Mouse (Mus musculus) midbrain, embryonic 13.5 days (tissue): Measurements from ENCODE around the gene U2af1l4. TPM values are rescaled to one million over a fixed set of nuclear protein-coding genes. Genes with fewer than 3 reads are reported as not detected.

Experiments
- ATAC-seq: fragments of 200-750 bp; cut with Nextera tagmentation; 2 replicates; pipeline ENCODE4 v1.8.0; 2017; ENCODE audit warnings: mild to moderate bottlenecking, moderate TSS enrichment, moderate library complexity
- H3K27ac ChIP-seq: fragments of 300-500 bp; sonication (generic); 2 replicates; pipeline ENCODE4 v1.5.1; 2015; ENCODE audit warnings: inconsistent platforms, mild to moderate bottlenecking, moderate library complexity
- H3K27me3 ChIP-seq: fragments of 300-500 bp; sonication (generic); 2 replicates; pipeline ENCODE4 v1.6.1; 2015; ENCODE audit warnings: mild to moderate bottlenecking, inconsistent platforms
- H3K36me3 ChIP-seq: fragments of 300-500 bp; sonication (generic); 2 replicates; pipeline ENCODE4 v1.6.1; 2015; ENCODE audit warnings: mild to moderate bottlenecking, inconsistent platforms
- H3K4me1 ChIP-seq: fragments of 300-500 bp; sonication (generic); replicated peaks from 2 replicates; pipeline ENCODE4 v1.6.1; 2015; ENCODE audit warnings: inconsistent platforms
- H3K4me2 ChIP-seq: fragments of 300-500 bp; sonication (generic); replicated peaks from 2 replicates; pipeline ENCODE4 v1.6.1; 2015; ENCODE audit warnings: moderate library complexity, mild to moderate bottlenecking, inconsistent platforms
- H3K4me3 ChIP-seq: fragments of 300-500 bp; sonication (generic); replicated peaks from 2 replicates; pipeline ENCODE4 v1.5.1; 2015; ENCODE audit warnings: mild to moderate bottlenecking, inconsistent platforms
- H3K9ac ChIP-seq: fragments of 300-500 bp; sonication (generic); replicated peaks from 2 replicates; pipeline ENCODE4 v1.6.1; 2015; ENCODE audit warnings: mild to moderate bottlenecking, inconsistent platforms
- H3K9me3 ChIP-seq: fragments of 300-500 bp; sonication (generic); 2 replicates; pipeline ENCODE4 v1.6.1; 2016; ENCODE audit warnings: mild to moderate bottlenecking, inconsistent platforms
- WGBS: fragments of 180-500 bp; shearing (Covaris S2); methylation state at CpG from one replicate; pipeline ENCODE4 v1.1.7; 2015; 5-methylcytosine and 5-hydroxymethylcytosine counted together
- polyA plus RNA-seq: library from polyadenylated mRNA; unstranded; fragments of >200 nt; fragmentation: Nextera tagmentation; extraction: Ambion mirVana; gene quantifications from 2 replicates; pipeline ENCODE4 v1.2.1, GENCODE M21; 2015

U2af1l4 gene
- polyA plus RNA-seq, 1 experiment from 2014 or later, result 92.5 TPM

DNA sequence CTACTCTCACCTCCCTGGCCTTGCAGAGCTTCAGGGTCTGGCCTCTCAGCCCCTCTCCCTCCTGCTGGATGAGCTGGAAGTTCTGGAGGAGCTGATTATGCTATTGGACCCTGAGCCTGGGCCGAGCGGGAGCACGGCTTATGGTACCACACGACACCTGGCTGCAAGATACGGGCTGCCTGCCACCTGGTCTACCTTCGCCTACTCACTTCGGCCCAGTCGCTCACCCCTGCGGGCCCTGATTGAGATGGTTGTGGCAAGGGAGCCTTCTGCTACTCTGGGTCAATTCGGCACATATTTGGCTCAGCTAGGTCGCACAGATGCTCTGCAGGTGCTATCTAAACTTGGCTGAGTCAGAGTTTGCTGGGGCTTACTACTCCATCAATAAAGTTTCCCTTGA is 4.5 kb downstream of the U2af1l4 start:
- Histone ChIP-seq H3K9ac (no peak overlapping the region), H3K4me2 (no peak overlapping the region)
- ATAC-seq, result no peak

DNA sequence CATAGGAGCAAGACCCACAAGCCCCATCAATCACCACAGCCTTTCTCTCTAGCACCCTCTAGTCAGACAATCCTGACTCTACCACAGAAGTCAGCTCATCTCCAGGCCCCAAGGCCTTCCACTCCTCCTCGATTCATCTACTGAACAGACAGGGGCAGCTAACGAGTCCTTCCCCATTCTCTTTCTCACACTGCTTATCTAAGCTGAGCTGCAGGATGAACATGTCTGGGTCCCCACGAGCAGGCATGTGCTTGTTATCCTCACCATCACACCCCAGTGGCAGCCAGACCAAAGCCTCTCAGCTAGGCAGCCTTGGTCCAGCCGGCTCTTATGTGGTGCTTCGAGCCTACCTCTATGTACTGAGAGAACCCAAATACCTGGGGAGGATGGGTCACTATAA is 9.3 kb downstream of the U2af1l4 start:
- no peak overlapping the region for H3K4me3 ChIP-seq
- no peak overlapping the region for H3K9ac ChIP-seq
- no peaks in the 10 kb centered on the region for H3K9me3 ChIP-seq
- no peaks in the 10 kb centered on the region for H3K27me3 ChIP-seq
- H3K36me3 ChIP-seq, result peaks cover 96% of the 10 kb centered on the region
- no peaks in the 10 kb centered on the region for H3K4me1 ChIP-seq
- 90% methylated on average over 5 of the region's 5 CpGs for WGBS
- H3K27ac ChIP-seq, result no peak overlapping the region
- no peak for ATAC-seq
- no peak overlapping the region for H3K4me2 ChIP-seq

More for the DNA sequence above, 4.5 kb downstream of the U2af1l4 start:
- 93% methylated on average over 11 of the region's 11 CpGs for WGBS
- no peak overlapping the region for H3K4me3 ChIP-seq
- H3K4me1 ChIP-seq, result peaks cover 10% of the 10 kb centered on the region
- H3K36me3 ChIP-seq, result peaks cover 71% of the 10 kb centered on the region
- H3K27ac ChIP-seq, result no peak overlapping the region
- no peaks in the 10 kb centered on the region for H3K27me3 ChIP-seq
- H3K9me3 ChIP-seq, result no peaks in the 10 kb centered on the region

DNA sequence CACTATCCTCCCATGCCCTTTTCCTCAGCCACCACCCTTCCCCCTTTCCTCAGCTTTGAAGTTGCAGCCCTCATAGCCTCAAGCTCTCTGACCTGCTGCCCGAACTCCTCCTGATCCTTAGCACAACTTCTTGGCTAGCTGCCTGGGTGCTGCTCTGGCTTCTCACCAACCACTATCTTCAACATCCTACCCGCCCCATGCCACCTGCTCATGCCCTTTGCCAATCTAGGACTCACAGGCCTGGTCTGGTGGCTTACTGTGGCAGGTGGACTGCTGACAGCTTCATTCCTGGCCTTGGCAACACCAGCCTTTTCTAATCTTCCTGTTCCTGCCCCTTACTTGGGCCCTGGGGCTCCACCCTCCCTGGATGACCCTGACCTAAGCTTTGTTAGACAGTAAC is 9.9 kb downstream of the U2af1l4 start:
- no peaks in the 10 kb centered on the region for H3K27me3 ChIP-seq
- 93% methylated on average over 2 of the region's 2 CpGs for WGBS
- H3K9me3 ChIP-seq, result no peaks in the 10 kb centered on the region
- H3K4me3 ChIP-seq, result no peak overlapping the region
- peaks cover 97% of the 10 kb centered on the region for H3K36me3 ChIP-seq
- no peak overlapping the region for H3K4me2 ChIP-seq
- no peak overlapping the region for H3K27ac ChIP-seq
- ATAC-seq, result no peak
- H3K9ac ChIP-seq, result no peak overlapping the region
- H3K4me1 ChIP-seq, result no peaks in the 10 kb centered on the region

DNA sequence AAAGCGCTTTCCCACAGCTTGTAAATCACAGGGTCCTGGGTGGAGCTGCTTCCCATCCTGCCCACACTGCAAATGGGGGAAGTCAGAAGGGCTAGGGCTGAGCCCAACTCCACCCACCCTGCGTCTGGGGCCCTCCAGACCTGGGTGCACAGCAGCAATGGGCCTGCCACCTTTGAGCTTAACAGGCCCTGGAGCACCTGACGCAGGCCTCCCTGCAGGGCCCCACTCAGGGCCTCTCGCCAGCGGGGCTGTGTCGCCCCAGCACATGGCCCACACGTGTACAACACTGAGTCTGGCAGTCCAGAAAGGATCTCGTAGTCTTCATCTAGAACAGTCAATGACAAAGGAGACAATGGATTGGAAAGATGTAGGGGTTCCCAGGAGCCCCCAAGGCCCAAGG is 16.8 kb downstream of the U2af1l4 start:
- 92% methylated on average over 8 of the region's 8 CpGs for WGBS
- no peaks in the 10 kb centered on the region for H3K4me1 ChIP-seq
- H3K36me3 ChIP-seq, result peaks cover 100% of the 10 kb centered on the region
- H3K4me2 ChIP-seq, result no peak overlapping the region
- no peak overlapping the region for H3K4me3 ChIP-seq
- no peaks in the 10 kb centered on the region for H3K9me3 ChIP-seq
- no peak overlapping the region for H3K27ac ChIP-seq
- ATAC-seq, result 0 out of 2 replicates have a peak, but pooled peaks have one; percentile 34
- no peaks in the 10 kb centered on the region for H3K27me3 ChIP-seq
- H3K9ac ChIP-seq, result no peak overlapping the region

DNA sequence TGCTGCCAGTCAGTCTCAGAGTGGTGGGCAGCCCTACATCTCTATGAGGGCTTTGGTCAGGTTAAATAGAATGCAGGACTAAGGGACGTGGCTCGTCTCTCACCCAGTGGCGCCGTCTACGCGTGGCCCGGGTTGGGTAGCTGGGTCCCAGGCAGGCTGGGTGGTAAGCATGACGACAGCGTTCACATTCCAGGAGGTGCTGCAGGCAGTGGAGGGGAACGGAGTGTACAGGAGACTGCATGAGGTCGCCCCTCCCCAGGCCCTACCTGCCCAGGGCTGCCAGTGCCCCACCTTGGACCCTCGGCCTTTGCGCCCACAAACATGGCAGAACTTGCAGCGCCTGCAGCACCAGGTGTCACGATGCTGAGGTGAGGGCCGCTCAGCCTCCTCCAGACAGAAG is 18.4 kb downstream of the U2af1l4 start:
- H3K4me1 ChIP-seq, result peaks cover 3% of the 10 kb centered on the region
- no peak overlapping the region for H3K4me2 ChIP-seq
- ATAC-seq, result no peak
- H3K36me3 ChIP-seq, result peaks cover 100% of the 10 kb centered on the region
- 94% methylated on average over 16 of the region's 16 CpGs for WGBS
- H3K27me3 ChIP-seq, result no peaks in the 10 kb centered on the region
- H3K4me3 ChIP-seq, result no peak overlapping the region
- no peak overlapping the region for H3K27ac ChIP-seq
- H3K9me3 ChIP-seq, result no peaks in the 10 kb centered on the region
- H3K9ac ChIP-seq, result no peak overlapping the region

DNA sequence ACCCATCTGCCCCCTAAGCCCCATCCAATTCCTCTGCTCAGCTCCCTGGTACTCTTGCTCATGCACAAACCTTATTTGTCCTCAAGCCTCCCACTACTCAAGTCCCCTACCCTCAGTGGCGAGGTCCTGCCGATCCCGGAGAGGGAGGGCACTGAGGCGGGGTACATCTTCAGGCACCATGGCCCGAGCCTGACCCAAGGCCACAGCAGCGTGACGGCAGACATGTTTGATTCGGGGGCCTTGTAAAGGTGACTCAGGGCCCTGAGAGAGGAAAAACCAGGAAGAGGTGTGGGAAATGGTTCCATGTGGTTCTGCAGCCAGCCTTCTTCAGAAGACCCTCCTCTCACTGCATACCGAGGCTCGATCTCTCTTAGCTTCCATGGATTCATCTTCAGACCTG is 21.2 kb downstream of the U2af1l4 start:
- Histone ChIP-seq H3K4me2 (no peak overlapping the region), H3K4me3 (no peak overlapping the region), H3K27me3 (no peaks in the 10 kb centered on the region), H3K36me3 (peaks cover 75% of the 10 kb centered on the region), H3K9ac (no peak overlapping the region), H3K9me3 (no peaks in the 10 kb centered on the region), H3K27ac (no peak overlapping the region), H3K4me1 (peaks cover 16% of the 10 kb centered on the region)
- ATAC-seq, result no peak
- 98% methylated on average over 10 of the region's 10 CpGs for WGBS

DNA sequence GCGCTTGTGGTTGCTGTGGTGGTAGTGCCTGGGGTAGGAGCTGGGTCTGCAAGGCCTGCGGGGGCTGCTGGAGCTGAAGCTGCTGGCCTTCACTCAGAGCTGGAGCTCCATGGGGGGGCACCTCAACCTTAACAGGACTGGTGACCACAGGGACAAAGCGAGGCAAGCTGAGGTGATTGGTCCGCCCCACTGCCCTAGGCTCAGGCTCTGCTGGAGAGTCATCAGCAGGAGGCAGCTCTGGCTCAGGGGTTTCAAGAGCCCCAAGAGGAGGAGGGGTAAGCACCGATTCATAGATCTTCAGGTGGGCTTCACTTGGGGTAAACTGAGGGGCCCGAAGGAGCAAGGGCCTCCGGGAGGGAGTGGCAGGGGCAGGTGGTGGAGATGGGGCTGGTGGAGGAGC is 22.1 kb downstream of the U2af1l4 start:
- Histone ChIP-seq H3K36me3 (peaks cover 67% of the 10 kb centered on the region), H3K27me3 (no peaks in the 10 kb centered on the region), H3K4me3 (no peak overlapping the region), H3K27ac (no peak overlapping the region), H3K9me3 (no peaks in the 10 kb centered on the region), H3K4me1 (peaks cover 22% of the 10 kb centered on the region), H3K9ac (no peak overlapping the region), H3K4me2 (no peak overlapping the region)
- 88% methylated on average over 7 of the region's 7 CpGs for WGBS
- no peak for ATAC-seq

DNA sequence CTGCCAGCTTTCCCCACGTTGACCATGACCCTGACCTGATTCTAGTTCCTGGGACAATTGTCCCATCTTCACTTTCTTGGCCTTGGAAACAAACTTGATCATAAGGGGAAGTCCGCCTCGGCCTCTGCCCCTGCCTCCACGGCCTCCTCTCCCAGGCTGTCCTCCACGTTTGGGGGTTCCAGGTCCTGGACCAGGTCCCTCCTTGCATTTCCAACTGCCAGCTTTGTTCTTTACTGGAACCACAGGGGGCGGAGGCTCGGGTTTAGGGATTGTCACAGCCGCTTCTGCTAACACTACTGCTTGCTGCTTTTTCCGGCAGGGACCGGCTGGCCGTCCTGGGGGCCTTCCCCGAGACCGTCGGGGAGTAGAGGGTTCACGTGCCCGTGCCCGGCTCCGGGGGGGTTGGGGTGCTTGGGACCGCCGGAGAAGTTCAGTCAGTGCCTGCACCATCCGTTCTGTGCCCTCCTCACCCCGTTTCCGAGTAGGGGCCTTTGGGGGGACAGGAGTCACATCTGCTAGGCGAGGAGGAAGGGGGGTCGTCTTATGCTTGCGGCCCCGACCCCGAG is 23.4 kb downstream of the U2af1l4 start:
- Histone ChIP-seq H3K27me3 (no peaks in the 10 kb centered on the region), H3K27ac (no peak overlapping the region), H3K9ac (peak overlapping the region; percentile 99), H3K4me2 (peak overlapping the region; percentile 80), H3K36me3 (peaks cover 53% of the 10 kb centered on the region), H3K9me3 (no peaks in the 10 kb centered on the region), H3K4me1 (peaks cover 23% of the 10 kb centered on the region), H3K4me3 (peak overlapping the region; percentile 99)
- WGBS, result 88% methylated on average over 28 of the region's 28 CpGs
- no peak for ATAC-seq

DNA sequence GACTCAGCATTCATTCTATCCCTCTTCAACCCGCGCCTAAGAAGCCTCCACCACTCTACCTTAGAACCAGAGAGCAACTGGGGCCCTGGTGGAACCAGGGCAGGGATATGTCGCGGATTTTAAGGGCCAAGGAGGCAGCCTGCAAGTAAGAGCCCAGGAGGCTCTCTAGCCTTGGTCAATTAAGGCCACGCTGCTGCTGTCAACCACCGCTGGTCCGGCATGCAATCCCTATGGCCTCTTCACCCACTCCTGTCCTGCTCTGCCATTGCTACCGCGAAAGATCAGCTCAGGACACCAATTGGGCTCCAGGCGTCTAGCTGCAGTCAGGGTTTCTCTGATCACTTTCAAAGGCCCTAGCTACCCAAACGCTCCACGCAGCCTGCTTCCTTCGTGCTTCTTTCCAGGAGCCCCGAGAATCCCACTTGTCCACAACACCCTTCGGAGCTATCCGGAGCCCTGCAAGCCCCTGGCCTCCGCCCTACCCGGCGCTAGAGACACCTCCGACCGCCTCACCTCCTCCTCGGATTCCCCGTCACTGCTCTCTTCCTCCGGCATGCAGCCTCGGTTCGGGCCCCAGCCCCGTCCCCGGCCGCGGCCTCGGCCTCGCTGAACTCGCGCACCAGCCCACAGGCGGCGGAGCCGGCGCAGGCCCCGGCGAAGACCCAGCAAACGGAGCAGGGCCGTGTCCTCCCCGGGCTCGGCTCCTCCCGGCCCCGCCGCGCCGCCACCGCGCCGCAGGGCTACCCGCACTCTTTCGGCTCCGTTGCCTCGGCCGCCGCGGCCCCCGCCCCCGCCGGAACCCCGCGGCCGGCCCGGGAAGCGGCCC is 25.0 kb downstream of the U2af1l4 start:
- peak; percentile 55 for ATAC-seq
- H3K9ac ChIP-seq, result peak overlapping the region; percentile 99
- H3K36me3 ChIP-seq, result peaks cover 38% of the 10 kb centered on the region
- H3K4me2 ChIP-seq, result peak overlapping the region; percentile 80
- no peaks in the 10 kb centered on the region for H3K9me3 ChIP-seq
- H3K4me1 ChIP-seq, result peaks cover 26% of the 10 kb centered on the region
- H3K27me3 ChIP-seq, result no peaks in the 10 kb centered on the region
- peak overlapping the region; percentile 95 for H3K27ac ChIP-seq
- peak overlapping the region; percentile 99 for H3K4me3 ChIP-seq
- WGBS, result under 1% methylated on average over 51 of the region's 67 CpGs

DNA sequence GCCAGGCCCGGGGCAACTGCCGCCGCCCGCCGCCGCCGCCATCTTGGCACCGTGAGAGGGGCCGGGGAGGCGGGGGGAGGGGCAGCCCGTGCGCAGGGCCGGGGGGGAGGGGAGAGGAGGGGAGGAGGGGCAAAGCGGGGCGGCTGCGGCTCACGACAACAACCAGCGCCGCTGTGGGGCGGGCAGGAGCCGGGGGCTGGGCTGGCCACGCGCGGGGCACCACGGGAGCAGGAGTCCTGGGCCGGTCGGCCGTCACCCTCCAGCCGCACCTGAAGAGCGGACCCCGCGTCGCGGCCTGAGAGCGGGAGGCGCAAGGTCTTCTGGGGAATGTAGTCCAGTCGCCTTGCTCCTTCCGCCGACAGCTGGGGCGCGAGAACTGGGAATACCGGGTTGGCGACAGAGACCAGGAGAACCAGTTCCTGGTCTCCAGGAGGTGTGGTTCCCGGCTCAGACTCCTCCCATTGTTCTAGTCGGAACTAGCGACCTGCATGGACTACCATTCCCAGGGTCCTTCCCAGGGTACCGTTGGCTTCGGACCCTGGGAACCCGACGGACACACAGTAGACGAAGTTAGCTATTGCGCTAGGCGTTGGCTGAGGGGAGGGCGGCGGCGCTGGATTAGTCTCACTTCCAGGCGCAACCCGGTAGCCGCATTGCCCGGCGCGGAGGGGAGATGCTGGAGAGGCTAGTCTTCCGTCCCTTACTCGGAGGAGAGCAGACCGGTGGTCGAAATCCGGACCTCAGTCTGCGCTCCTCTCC is 25.8 kb downstream of the U2af1l4 start, which contains the start of gene Kmt2b:
Gene Kmt2b, minus strand, starts transcription at position 51 of the 759 bp plus-strand sequence.
- Histone ChIP-seq H3K9ac (peak within 1 kb of the TSS; percentile 99), H3K9me3 (no peaks in the 10 kb centered on the region), H3K36me3 (peaks cover 30% of the 10 kb centered on the region), H3K4me1 (peaks cover 32% of the 10 kb centered on the region), H3K27ac (peak within 1 kb of the TSS; percentile 95), H3K4me3 (peak within 1 kb of the TSS; percentile 99), H3K4me2 (peak within 1 kb of the TSS; percentile 80), H3K27me3 (no peaks in the 10 kb centered on the region)
- under 1% methylated on average over 62 of the region's 68 CpGs for WGBS
- ATAC-seq, result peak; percentile 97

DNA sequence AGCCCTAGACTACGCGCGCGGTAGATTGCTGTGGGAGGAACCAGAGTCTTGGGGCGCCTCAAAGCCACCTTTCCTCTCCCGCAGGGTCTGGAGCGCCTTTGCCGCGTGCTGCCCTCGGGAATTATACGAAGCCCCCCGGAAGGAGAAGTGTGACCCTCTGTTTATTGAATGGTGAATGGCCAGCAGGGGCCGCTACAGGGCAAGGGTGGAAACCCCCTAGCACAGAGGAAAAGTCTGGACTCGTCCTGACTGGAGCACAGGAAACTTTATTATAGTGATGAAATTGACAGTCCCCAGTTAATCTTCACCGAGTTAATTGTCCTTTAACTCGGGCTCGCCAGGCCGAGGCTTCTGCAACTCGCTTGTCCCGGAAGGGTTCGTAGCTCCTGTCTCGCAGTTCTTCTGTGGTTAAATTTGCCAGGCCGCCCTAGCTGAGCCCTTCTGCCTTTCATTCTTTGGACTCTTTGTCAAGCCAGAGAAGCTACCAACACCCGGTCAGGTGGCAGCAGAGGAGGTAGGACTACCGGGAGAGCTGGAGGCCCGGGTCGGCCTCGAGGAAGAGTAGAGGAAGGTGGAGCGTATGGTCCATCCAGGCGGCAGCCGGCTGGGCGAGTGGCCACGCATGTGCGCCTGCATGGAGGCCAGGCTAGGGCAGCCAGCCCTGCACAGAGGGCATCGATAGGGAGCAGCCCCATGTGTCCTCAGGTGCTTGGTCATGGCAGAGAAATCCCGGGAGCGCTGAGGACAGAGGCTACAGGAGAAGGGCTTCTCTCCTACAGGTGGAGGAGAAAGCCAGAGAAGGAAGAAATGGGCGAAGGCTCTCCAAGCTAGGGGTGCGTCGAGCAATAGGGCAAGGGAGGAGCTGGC is 26.6 kb downstream of the U2af1l4 start:
- ATAC-seq, result peak; percentile 71
- Histone ChIP-seq H3K27me3 (no peaks in the 10 kb centered on the region), H3K27ac (peak overlapping the region; percentile 95), H3K9me3 (no peaks in the 10 kb centered on the region), H3K9ac (peak overlapping the region; percentile 99), H3K36me3 (peaks cover 22% of the 10 kb centered on the region), H3K4me1 (peaks cover 35% of the 10 kb centered on the region), H3K4me3 (peak overlapping the region; percentile 99), H3K4me2 (peak overlapping the region; percentile 80)
- WGBS, result 30% methylated on average over 40 of the region's 40 CpGs
